Mouse (Mus musculus) embryonic facial prominence, embryonic 12.5 days (tissue): ENCODE data around the gene Gpr55. TPM values are rescaled to one million over a fixed set of nuclear protein-coding genes. Genes with fewer than 3 reads are reported as not detected.

Experiments
- ATAC-seq: fragments of 200-750 bp; cut with Nextera tagmentation; 2 replicates; pipeline ENCODE4 v1.8.0; 2017; ENCODE audit not compliant: insufficient number of reproducible peaks, insufficient read depth, low FRiP score, low TSS enrichment
- H3K27ac ChIP-seq: fragments of 300-500 bp; sonication (generic); 2 replicates; pipeline ENCODE4 v1.5.1; 2016; ENCODE audit warnings: mild to moderate bottlenecking
- H3K27me3 ChIP-seq: fragments of 300-500 bp; sonication (generic); 2 replicates; pipeline ENCODE4 v1.6.1; 2016; ENCODE audit warnings: mild to moderate bottlenecking, moderate library complexity
- H3K36me3 ChIP-seq: fragments of 300-500 bp; sonication (generic); 2 replicates; pipeline ENCODE4 v1.6.1; 2016; ENCODE audit warnings: mild to moderate bottlenecking
- H3K4me1 ChIP-seq: fragments of 300-500 bp; sonication (generic); 2 replicates; pipeline ENCODE4 v1.6.1; 2016
- H3K4me2 ChIP-seq: fragments of 300-500 bp; sonication (generic); replicated peaks from 2 replicates; pipeline ENCODE4 v1.6.1; 2016; ENCODE audit warnings: mild to moderate bottlenecking, moderate library complexity
- H3K4me3 ChIP-seq: fragments of 300-500 bp; sonication (generic); 2 replicates; pipeline ENCODE4 v1.5.1; 2016; ENCODE audit warnings: mild to moderate bottlenecking
- H3K9ac ChIP-seq: fragments of 300-500 bp; sonication (generic); 2 replicates; pipeline ENCODE4 v1.6.1; 2016; ENCODE audit warnings: mild to moderate bottlenecking, moderate library complexity
- H3K9me3 ChIP-seq: fragments of 300-500 bp; sonication (generic); 2 replicates; pipeline ENCODE4 v1.6.1; 2016; ENCODE audit warnings: mild to moderate bottlenecking, moderate library complexity
- WGBS: fragments of 180-500 bp; shearing (Covaris S2); methylation state at CpG from one replicate; pipeline ENCODE4 v1.1.7; 2016; 5-methylcytosine and 5-hydroxymethylcytosine counted together
- polyA plus RNA-seq: library from polyadenylated mRNA; unstranded; fragments of >200 nt; fragmentation: Nextera tagmentation; extraction: Ambion mirVana; gene quantifications from 2 replicates; pipeline ENCODE4 v1.2.1, GENCODE M21; 2016

The Gpr55 gene
- polyA plus RNA-seq, 1 experiment from 2014 or later, result 0.08 TPM

DNA sequence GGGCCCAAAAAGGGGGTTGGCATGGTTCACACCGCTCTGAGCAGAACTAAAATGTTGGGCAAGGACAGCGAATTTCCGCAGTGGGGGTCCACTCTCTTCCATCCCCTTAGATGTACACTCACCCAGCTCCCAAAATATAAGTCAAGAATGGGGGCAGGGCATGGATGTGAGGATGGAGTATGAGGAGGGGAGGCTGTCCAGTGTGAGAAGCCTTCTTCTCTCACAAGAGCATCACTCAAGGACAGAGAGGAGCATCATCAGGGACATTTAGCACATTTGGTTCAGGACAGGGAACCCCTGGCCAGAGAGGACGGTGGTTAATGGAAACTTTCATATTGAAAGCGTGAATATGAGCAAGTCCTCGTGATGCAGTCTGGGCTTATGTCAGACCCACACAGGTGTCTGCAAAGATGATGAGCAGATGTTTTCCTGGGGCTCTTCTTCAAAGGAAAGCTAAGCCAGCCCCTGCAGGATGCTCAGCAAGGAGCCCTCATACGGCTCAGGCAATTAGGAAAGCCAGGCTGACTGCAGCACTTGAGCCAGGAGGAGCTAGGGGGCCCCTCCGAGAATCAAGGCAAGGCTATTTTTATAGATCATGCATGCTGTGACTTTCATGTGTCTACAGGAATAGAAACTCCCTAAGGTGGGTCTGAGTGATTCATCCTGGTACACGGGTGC, 2.7 kb downstream of the Gpr55 start:
- 52% methylated on average over 9 of the region's 9 CpGs for WGBS
- H3K4me1 ChIP-seq, result 0 out of 2 replicates have a peak, but pooled peaks cover 6% of the 10 kb centered on the region
- no peaks in the 10 kb centered on the region for H3K36me3 ChIP-seq
- no peak overlapping the region for H3K9ac ChIP-seq
- no peak overlapping the region for H3K4me2 ChIP-seq
- H3K4me3 ChIP-seq, result no peak overlapping the region
- no peak overlapping the region for H3K27ac ChIP-seq
- H3K27me3 ChIP-seq, result no peaks in the 10 kb centered on the region
- ATAC-seq, result no peak
- no peaks in the 10 kb centered on the region for H3K9me3 ChIP-seq

GRCm38 (mm10) chr1:85957290-85957689, 3.5 kb downstream of the Gpr55 start:
- Histone ChIP-seq H3K4me3 (no peak overlapping the region), H3K4me2 (no peak overlapping the region), H3K27me3 (no peaks in the 10 kb centered on the region), H3K9me3 (no peaks in the 10 kb centered on the region), H3K4me1 (0 out of 2 replicates have a peak, but pooled peaks cover 6% of the 10 kb centered on the region), H3K27ac (no peak overlapping the region), H3K36me3 (no peaks in the 10 kb centered on the region), H3K9ac (no peak overlapping the region)
- 76% methylated on average over 5 of the region's 5 CpGs for WGBS
- ATAC-seq, result no peak

DNA sequence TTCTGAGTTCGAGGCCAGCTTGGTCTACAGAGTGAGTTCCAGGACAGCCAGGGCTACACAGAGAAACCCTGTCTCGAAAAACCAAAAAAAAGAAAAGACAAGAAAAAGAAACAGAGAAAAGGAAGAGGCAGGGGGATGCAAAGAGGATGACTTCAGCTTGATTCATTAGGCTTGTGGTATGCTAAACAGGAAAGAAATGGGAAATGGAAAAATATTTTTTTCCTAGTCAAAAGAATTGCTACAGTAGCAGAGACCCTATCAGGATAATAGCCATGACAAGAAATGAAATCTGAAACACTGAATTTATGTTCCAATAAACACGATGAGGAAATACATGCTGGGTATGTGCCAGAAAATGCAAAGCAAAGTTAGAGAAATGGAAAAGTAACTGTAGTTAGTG, 5.7 kb downstream of the Gpr55 start:
- Histone ChIP-seq H3K27me3 (no peaks in the 10 kb centered on the region), H3K4me3 (no peak overlapping the region), H3K4me2 (no peak overlapping the region), H3K4me1 (0 out of 2 replicates have a peak, but pooled peaks cover 6% of the 10 kb centered on the region), H3K9me3 (no peaks in the 10 kb centered on the region), H3K27ac (no peak overlapping the region), H3K36me3 (no peaks in the 10 kb centered on the region), H3K9ac (no peak overlapping the region)
- ATAC-seq, result no peak
- WGBS, result 72% methylated on average over 3 of the region's 3 CpGs

GRCm38 (mm10) chr1:85949085-85949684, 11.6 kb downstream of the Gpr55 start:
- no peak overlapping the region for H3K4me3 ChIP-seq
- H3K36me3 ChIP-seq, result no peaks in the 10 kb centered on the region
- H3K4me2 ChIP-seq, result no peak overlapping the region
- no peak overlapping the region for H3K9ac ChIP-seq
- H3K27ac ChIP-seq, result no peak overlapping the region
- 80% methylated on average over 2 of the region's 2 CpGs for WGBS
- H3K4me1 ChIP-seq, result no peaks in the 10 kb centered on the region
- no peak for ATAC-seq
- H3K9me3 ChIP-seq, result no peaks in the 10 kb centered on the region
- H3K27me3 ChIP-seq, result no peaks in the 10 kb centered on the region

- no peak for ATAC-seq
- Histone ChIP-seq H3K9me3 (no peaks in the 10 kb centered on the region), H3K36me3 (no peaks in the 10 kb centered on the region), H3K27ac (no peak overlapping the region), H3K9ac (no peak overlapping the region), H3K4me3 (no peak overlapping the region), H3K27me3 (no peaks in the 10 kb centered on the region), H3K4me1 (no peaks in the 10 kb centered on the region), H3K4me2 (no peak overlapping the region)
- WGBS, result 80% methylated on average over 8 of the region's 8 CpGs
Observed at GRCm38 (mm10) chr1:85942318-85942717, 18.5 kb downstream of the Gpr55 start.

DNA sequence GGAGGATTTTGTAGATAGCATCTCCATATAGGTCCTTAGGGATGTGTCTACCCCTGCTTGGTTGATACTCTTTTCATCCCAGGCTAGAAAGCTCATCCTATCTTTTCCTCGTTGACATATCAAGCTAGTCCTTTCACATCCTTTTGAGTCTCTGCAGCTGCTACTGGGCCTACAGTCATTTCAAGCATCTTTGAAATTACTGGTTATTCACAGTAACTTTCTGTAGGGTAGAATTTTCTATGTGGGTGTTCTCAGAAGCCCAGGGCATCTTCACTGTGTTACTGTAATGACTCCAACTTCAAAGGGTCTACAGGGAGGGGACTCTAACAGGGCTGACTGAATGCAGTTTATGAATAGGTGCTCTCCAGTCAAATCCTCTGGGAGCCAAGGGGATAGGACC, 23.5 kb downstream of the Gpr55 start:
- no peak overlapping the region for H3K4me2 ChIP-seq
- H3K27me3 ChIP-seq, result no peaks in the 10 kb centered on the region
- peaks cover 11% of the 10 kb centered on the region for H3K4me1 ChIP-seq
- H3K36me3 ChIP-seq, result no peaks in the 10 kb centered on the region
- no peak overlapping the region for H3K27ac ChIP-seq
- no peaks in the 10 kb centered on the region for H3K9me3 ChIP-seq
- H3K9ac ChIP-seq, result no peak overlapping the region
- WGBS, result 62% methylated on average over 1 of the region's 1 CpGs
- H3K4me3 ChIP-seq, result no peak overlapping the region
- no peak for ATAC-seq

DNA sequence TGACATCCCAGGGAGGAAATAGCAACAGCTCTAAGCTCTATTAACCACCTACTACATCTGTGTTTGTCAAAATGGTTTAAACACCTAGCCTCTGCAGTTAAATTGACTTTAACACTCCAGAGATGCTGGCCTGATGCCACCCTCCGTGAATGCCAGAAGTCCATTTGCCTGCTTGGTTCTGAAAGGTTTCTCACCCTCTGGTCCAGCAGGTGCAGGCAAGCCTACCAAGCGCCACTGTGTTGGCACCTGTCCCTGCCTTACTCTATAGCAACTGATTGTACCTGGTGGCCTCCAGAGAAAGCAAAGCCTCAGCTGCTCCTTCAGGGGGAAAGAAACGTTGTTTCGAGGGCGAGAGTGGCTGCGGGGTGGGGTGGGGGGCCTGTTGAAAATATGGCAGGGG, 24.5 kb downstream of the Gpr55 start:
- Histone ChIP-seq H3K9ac (no peak overlapping the region), H3K4me3 (no peak overlapping the region), H3K9me3 (no peaks in the 10 kb centered on the region), H3K4me2 (no peak overlapping the region), H3K36me3 (no peaks in the 10 kb centered on the region), H3K27ac (no peak overlapping the region), H3K4me1 (peaks cover 11% of the 10 kb centered on the region), H3K27me3 (no peaks in the 10 kb centered on the region)
- WGBS, result 73% methylated on average over 6 of the region's 6 CpGs
- ATAC-seq, result no peak

DNA sequence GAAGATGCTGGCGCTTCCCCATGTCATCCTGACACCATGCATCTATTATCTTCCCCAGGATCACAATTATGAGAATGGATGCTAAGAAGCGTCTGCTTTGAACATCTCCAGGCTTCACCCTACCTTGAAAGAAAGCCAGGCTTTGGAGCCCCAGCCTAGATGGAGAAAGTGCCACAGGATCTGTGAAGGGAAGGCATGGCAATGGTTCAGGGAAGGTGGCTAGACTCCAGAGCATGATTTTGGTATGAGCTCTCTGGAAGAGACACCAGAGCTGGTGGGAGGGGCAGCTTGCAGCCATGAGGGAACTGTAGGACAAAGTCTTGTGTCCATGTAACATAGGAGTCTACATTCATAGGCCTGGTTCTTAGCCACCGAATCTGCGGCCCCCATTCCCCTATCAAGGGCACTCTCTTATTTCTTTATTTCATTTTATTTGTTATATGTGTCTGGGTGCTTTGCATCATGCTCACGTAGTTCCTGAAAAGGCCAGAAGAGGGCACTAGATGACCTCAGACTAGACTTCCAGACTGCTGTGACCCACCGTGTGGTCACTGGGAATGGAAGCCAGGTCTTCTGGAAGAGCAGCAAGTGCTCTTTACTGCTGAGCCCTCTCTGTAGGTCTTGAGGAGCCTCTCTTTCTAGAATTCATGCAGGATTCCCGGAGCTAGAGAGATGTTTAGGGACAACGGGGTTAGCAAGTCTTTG, 25.5 kb downstream of the Gpr55 start:
- 47% methylated on average over 8 of the region's 8 CpGs for WGBS
- H3K27ac ChIP-seq, result no peak overlapping the region
- no peaks in the 10 kb centered on the region for H3K9me3 ChIP-seq
- no peak overlapping the region for H3K4me3 ChIP-seq
- H3K27me3 ChIP-seq, result no peaks in the 10 kb centered on the region
- H3K9ac ChIP-seq, result no peak overlapping the region
- no peak for ATAC-seq
- no peak overlapping the region for H3K4me2 ChIP-seq
- H3K4me1 ChIP-seq, result peaks cover 11% of the 10 kb centered on the region
- no peaks in the 10 kb centered on the region for H3K36me3 ChIP-seq

- no peak overlapping the region for H3K4me3 ChIP-seq
- WGBS, result 14% methylated on average over 7 of the region's 7 CpGs
- H3K36me3 ChIP-seq, result no peaks in the 10 kb centered on the region
- H3K9me3 ChIP-seq, result no peaks in the 10 kb centered on the region
- H3K27ac ChIP-seq, result no peak overlapping the region
- H3K27me3 ChIP-seq, result no peaks in the 10 kb centered on the region
- no peak for ATAC-seq
- no peak overlapping the region for H3K9ac ChIP-seq
- H3K4me1 ChIP-seq, result peaks cover 11% of the 10 kb centered on the region
- no peak overlapping the region for H3K4me2 ChIP-seq
Observed at GRCm38 (mm10) chr1:85934560-85934959, 26.2 kb downstream of the Gpr55 start.

DNA sequence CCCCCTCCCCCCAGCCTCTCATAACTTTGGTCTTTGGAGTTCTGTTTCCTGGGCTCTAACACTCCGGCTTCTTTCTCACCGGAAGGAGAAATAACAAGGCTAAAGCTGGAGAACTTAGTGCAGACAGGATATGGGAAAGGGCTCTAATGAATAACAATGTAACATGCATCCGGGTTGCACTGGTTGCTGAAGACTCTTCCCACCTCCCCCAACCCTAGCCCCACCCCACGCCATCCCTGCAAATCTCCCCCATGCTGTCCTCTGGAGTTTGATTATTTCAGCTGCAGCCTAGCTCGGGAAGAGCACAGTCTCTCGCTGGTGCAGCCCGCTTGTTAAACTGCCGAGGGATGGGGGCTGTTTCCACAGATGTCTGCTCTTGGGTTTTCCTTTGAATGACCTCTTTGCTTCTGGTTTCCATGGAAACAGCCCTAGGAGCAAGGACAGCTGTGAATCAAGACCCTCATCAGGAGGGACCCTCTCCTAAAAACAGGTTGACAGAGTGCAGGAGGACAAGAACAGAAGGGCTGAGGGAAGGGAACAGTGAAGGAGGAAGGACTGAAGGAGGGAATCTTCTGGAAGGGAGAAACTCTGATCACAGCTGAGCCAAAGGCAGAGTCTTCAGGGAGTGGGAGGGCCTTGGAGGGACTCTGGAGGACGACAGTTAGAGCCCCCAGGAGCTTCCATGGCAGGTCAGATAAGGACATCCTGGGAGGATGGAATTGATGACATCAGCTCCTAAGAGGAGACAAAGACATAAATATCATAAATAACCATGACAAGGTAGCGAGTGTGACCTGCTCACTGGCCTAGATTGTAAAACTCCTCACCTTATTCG, 27.0 kb downstream of the Gpr55 start:
- H3K9me3 ChIP-seq, result no peaks in the 10 kb centered on the region
- 0 out of 2 replicates have a peak overlapping the region, but pooled peaks have one; percentile 41 for H3K27ac ChIP-seq
- H3K36me3 ChIP-seq, result no peaks in the 10 kb centered on the region
- H3K4me1 ChIP-seq, result peaks cover 11% of the 10 kb centered on the region
- WGBS, result 16% methylated on average over 11 of the region's 11 CpGs
- no peak overlapping the region for H3K9ac ChIP-seq
- 0 out of 2 replicates have a peak, but pooled peaks have one; percentile 44 for ATAC-seq
- no peaks in the 10 kb centered on the region for H3K27me3 ChIP-seq
- H3K4me3 ChIP-seq, result no peak overlapping the region
- peak overlapping the region; percentile 32 for H3K4me2 ChIP-seq

GRCm38 (mm10) chr1:85933226-85933625, 27.6 kb downstream of the Gpr55 start:
- Histone ChIP-seq H3K36me3 (no peaks in the 10 kb centered on the region), H3K9ac (no peak overlapping the region), H3K4me1 (peaks cover 14% of the 10 kb centered on the region), H3K27ac (0 out of 2 replicates have a peak overlapping the region, but pooled peaks have one; percentile 41), H3K9me3 (no peaks in the 10 kb centered on the region), H3K4me2 (peak overlapping the region; percentile 32), H3K4me3 (no peak overlapping the region), H3K27me3 (no peaks in the 10 kb centered on the region)
- WGBS, result 30% methylated on average over 7 of the region's 7 CpGs
- ATAC-seq, result no peak
